In the genomic region with DNA sequence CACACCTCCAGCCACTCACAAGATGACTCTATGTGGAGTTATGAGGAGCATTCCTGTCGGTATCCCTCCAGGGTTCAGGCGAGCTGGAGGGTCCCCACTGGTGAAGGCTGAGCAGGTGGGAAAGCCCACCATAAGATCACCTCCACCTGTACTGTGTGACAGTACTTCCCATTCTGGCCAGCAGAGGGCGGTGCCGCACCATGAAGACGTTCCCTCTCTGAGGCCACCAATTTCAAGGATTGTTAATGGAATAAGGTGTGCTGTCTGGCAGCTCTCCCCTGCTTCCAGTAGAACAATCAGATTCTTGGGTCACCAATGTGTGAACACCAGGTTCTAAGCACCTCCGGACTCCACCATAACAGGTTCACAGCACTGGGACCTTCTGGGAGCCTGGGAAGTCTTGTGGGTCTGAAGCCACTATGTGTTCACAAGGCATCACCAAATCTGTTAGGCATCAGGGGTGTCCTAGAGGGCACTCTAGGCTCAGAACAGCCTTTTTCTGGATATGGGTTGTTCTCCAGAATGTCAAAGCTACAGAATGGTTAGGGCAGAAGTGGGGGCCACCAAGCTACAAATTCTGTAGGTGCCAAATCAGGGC, we compare ENCODE assay signal across 9 mouse cellular contexts. TPM values are rescaled to one million over a fixed set of nuclear protein-coding genes. Genes with fewer than 3 reads are reported as not detected.
DNase-seq lines count a peak whose midpoint lies in the region; ATAC-seq lines count a peak whose summit lies in the region.
"Had no signal": no experiment of that assay in that cellular context is flagged by ENCODE, and none has a peak within 500 bp of the region (broad histone marks: within the 10 kb centered on the region; RNA-seq: fewer than 3 reads in every experiment).

No protein-coding gene starts in this region.

- H3K27ac ChIP-seq in limb, embryonic 13.5 days = no peak overlapping the region
- H3K27ac ChIP-seq: embryonic facial prominence, embryonic 15.5 days had no signal

- peaks cover 3% of the 10 kb centered on the region; the same call in 1 of the 2 replicates for H3K27me3 ChIP-seq in limb, embryonic 13.5 days

- H3K9ac ChIP-seq in limb, embryonic 13.5 days = no peak overlapping the region
- H3K9ac ChIP-seq: embryonic facial prominence, embryonic 15.5 days had no signal

- ATAC-seq in limb, embryonic 13.5 days (ENCODE audit: low FRiP score, low read depth) = peak; percentile 30; the same call in 1 of the 2 replicates
- ATAC-seq in monocyte, adult 5-6 weeks (replicated peaks; ENCODE audit: insufficient number of reproducible peaks, low FRiP score, low TSS enrichment, poor library complexity, severe bottlenecking) = 0 out of 2 replicates have a peak, but pooled peaks have one; percentile 56

- H3K4me2 ChIP-seq in limb, embryonic 13.5 days (replicated peaks) = no peak overlapping the region
- H3K4me2 ChIP-seq: embryonic facial prominence, embryonic 15.5 days had no signal

- no peak overlapping the region for H3K4me3 ChIP-seq in limb, embryonic 13.5 days
- H3K4me3 ChIP-seq: embryonic facial prominence, embryonic 15.5 days had no signal

- H3K36me3 ChIP-seq in limb, embryonic 13.5 days = no peaks in the 10 kb centered on the region
- H3K36me3 ChIP-seq: embryonic facial prominence, embryonic 15.5 days had no signal

- no peaks in the 10 kb centered on the region for H3K9me3 ChIP-seq in limb, embryonic 13.5 days
- H3K9me3 ChIP-seq: embryonic facial prominence, embryonic 15.5 days had no signal

- H3K4me1 ChIP-seq in limb, embryonic 13.5 days = peaks cover 45% of the 10 kb centered on the region

- WGBS in limb, embryonic 13.5 days = 3% methylated on average over 6 of the region's 6 CpGs

- DNase-seq in A20 (ENCODE audit: low read depth, low spot score) = peak; percentile 50
- peak; percentile 86 for DNase-seq in adrenal gland, postnatal 14 days
- DNase-seq in embryo, embryonic 9.5 days (ENCODE audit: extremely low spot score) = peak; percentile 85
- peak; percentile 83 for DNase-seq in heart, adult 8-10 months (ENCODE audit: low spot score)
- DNase-seq in kidney, adult 8-10 months = peak; percentile 53 to 84
- peak; percentile 73 to 93 for DNase-seq in spleen, postnatal 4 days (ENCODE audit: low spot score in 2 of 2)

RNA-seq across cellular contexts. Expression of a gene that starts 49.4 kb away (rescaled TPM):
- 5.7 and 5.9 TPM in 2 replicates for total RNA-seq in adrenal gland, postnatal 14 days (2021)
- total RNA-seq in heart, adult 8-10 months (2022) = 10 to 100 TPM in 2 of 4 experiments, 1 to 10 TPM in 2; 9.6 to 10.9 (median 10.1) TPM
- polyA plus RNA-seq in limb, embryonic 13.5 days (2015; fragmentation: Nextera tagmentation; extraction: Ambion mirVana) = 31.5 and 32.3 TPM in 2 replicates
- total RNA-seq in monocyte, adult 5-6 weeks (2017) = 0.49 TPM in 1 of 3 replicates, not detected in the others
